Mouse (Mus musculus) splenic B cell, adult 2 months (primary cell): ENCODE data around the gene Umad1.
A peak's percentile ranks its signal among the peaks of the same experiment; 100 is the strongest.
"Not testable (repeated sequence)": the region's sequence is repeated elsewhere in the genome, so short reads cannot be mapped to it uniquely, and the experiment has no call there.

Source experiments
- DNase-seq: peaks from one replicate; pipeline ENCODE4 v3.0.0-alpha.2; 2011; ENCODE audit warnings: low read depth, low spot score
- H3K27me3 ChIP-seq: 2 replicates; pipeline ENCODE4 v1.6.1; 2012; ENCODE audit warnings: mild to moderate bottlenecking, low read length, moderate library complexity, mixed read lengths; ENCODE audit not compliant: control insufficient read depth, poor library complexity, insufficient read depth, severe bottlenecking
- H3K36me3 ChIP-seq: 2 replicates; pipeline ENCODE4 v1.6.1; 2012; ENCODE audit warnings: mild to moderate bottlenecking, low read length, moderate library complexity, mixed read lengths; ENCODE audit not compliant: control insufficient read depth, poor library complexity, insufficient read depth, severe bottlenecking

Umad1 gene

DNA sequence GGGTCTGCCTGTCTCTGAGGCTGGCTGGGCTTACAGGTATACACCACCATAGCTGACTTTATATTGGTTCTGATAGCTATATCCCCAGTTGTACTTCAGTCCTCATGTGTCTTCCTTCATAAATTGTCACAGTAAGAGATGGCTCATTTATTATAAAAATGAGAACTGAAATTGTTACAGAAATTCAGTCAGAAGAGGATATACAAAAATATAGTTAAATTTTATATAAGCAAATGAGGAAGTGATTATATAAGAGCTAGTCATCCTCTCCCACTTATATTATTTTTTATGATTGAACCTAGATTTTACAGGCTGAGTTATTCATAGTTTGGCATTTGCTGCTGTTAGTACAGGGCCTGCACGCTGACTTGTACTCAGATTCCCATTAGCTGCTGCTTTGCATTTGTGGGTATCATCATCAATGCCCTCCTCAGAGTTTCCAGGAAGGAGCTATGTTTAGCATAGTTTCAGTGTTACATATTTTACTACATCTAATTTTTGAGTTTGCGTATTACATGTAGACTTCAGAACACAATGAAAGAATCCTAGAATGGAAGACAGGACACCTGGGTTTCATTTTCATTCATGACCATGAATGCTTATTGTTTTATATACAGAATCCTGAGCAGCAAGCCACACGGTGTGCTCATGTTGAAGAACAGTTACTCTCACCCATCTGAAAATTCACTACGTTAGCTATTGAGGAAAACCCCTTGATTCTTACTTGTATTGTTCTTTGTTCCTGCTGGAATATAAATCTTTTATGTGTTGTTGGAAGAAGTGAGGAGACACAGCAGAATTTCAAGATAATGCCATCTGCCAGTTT, 29.9 kb downstream of the Umad1 start:
- H3K36me3 ChIP-seq, result no peaks in the 10 kb centered on the region
- peak; percentile 69 for DNase-seq
- H3K27me3 ChIP-seq, result no peaks in the 10 kb centered on the region

DNA sequence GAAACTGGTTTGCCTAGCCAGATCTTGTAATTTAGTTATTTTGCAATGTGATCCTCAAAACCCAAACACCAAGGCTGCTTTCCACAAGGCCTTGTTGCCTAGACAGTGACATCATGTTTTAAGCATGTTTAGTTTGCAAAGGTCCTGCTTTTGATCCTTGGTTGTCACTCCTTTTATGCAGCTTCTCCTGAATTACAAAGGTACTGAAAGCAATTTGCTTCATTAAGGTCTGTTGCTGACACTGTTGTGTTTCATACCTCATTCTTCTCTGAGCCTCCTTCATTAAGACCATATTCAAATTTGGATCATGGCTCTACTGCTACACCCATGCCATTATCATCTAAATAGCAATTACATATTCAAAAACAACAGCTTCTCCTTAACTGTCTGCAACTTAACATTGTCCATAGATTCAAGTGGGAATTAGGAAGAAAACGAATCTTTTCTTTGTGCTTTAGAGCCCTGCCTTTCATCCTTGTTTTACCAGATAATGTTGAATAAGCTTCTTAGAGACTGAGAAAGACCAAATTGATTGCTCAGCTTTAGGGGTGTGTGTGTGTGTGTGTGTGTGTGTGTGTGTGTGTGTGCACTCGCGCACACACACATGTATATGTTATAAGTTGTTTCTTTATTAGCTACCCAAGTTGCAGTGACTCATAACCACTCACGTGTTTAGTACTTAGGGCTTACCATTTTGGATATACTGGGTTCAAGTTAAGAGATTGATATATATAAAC, 35.1 kb downstream of the Umad1 start:
- Histone ChIP-seq H3K27me3 (no peaks in the 10 kb centered on the region), H3K36me3 (no peaks in the 10 kb centered on the region)
- no peak for DNase-seq

DNA sequence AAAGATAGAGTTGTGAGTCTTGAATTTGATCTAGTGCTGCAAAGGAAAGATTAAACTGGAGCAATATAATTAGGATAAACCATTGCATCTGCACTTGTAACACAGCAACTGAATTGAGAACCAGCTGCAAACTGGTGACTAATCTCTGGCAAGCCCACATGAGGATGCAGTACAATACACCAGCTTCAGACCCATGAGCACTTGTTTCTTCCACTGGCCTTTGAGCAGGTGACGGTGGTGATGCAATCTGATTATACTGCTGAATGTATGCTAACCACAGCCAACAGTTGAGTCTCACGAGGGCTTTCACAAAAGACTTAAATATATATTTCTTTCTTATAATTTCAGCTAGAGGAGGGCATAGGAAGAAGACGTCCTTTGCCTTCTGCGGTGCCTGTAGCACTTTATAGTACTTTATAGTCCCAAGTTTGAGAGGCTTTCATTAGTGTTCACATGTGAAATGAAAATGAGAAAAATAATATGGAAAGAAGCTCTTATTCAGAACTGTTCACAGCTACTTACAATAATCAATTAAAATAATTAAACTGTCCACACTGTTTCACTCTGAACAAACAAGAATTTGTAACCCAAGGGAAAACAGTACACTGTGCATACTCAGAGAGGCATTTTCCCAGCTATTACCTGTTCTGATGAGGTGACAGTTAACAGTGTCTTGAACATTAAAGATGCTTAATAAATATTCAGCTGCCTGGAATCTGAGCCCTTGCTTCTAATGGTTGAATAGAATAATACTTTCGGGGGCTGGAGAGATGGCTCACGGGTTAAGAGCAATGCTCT, 40.2 kb downstream of the Umad1 start:
- no peak for DNase-seq
- Histone ChIP-seq H3K36me3 (no peaks in the 10 kb centered on the region), H3K27me3 (no peaks in the 10 kb centered on the region)

DNA sequence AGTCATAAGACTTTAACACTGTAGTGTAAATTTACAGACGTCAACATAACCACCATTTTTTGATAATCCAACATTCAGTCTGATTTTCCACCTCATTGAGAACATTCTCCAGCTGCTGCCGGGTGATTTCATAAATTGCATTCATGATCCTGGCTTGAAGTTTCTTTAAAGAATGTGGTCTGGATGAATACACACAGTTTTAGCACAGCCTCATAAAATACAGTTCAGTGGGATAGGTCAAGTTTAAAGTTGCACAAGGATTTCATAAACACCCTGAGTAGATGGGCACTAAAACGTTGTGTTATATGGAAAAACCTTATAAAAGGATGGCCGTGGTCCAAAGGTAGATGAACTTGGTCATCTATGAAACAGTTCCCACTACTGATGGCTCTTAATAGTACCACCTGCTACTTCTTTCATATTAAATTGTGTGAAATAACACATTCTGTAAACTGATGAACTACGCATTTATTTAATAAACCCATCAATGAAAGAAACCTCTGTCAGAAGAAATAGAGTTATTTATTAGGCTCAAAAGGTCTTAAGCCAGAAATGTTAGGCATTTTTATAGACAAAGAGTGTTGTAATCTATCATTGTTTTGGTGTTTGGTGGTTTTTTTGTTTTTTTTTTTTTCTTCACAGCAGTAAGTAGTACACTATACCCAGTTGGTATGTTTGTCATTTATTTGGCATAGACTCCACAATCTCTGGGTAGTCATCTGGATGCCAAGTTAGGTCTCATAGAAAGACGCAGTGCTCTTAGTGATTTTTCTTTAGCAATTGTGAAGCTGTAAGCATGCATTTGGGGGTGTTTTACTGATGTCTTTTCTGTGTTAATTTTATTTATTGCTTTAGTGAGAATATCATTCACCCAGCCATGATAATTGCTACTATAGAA, 49.0 kb downstream of the Umad1 start:
- H3K36me3 ChIP-seq, result no peaks in the 10 kb centered on the region
- no peak for DNase-seq
- H3K27me3 ChIP-seq, result no peaks in the 10 kb centered on the region

- DNase-seq, result no peak
- H3K27me3 ChIP-seq, result no peaks in the 10 kb centered on the region
- H3K36me3 ChIP-seq, result no peaks in the 10 kb centered on the region
Measured at GRCm38 (mm10) chr6:8312554-8312953, 53.5 kb downstream of the Umad1 start.

GRCm38 (mm10) chr6:8316201-8316600, 57.1 kb downstream of the Umad1 start:
- H3K27me3 ChIP-seq, result no peaks in the 10 kb centered on the region
- H3K36me3 ChIP-seq, result no peaks in the 10 kb centered on the region
- DNase-seq, result no peak

DNA sequence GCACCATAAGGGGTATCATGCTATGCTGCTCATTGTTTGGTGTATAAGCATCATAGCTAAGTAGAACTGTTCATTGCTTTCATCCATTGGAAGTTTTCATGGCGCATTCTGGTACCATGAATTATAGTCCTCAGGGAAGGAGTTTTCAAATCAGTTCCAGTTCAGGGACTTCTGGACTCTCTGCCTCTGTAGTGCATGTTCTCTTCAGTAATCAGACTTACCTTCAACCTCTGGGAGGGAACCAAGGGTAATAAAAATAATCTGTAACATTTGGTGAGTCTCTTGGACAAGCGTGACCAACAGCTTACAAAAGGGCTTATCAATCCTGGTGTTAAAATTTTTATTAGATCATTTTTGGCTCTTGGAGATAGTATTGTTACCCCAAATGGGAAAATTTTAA, 60.5 kb downstream of the Umad1 start:
- DNase-seq, result no peak
- no peaks in the 10 kb centered on the region for H3K36me3 ChIP-seq

DNA sequence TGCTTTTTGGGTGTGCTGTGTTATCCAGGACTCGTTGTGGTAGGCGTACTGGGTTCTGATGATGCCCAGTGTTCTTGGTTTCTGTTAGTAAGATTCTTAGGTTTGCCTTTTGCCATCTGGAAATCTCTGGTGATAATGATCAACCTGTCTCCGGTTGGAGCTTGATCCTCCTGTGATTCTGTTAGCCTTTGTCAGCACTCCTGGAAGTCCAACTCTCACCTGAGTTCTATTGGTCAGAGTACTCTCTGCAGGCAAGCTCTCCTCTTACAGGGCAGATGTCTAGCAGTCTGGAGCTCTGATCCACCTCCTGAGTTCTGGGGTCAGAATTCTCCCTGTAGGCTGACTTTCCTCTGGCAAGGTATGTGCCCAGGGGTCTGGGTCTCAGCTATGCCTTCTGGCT, 72.4 kb downstream of the Umad1 start:
- not testable (repeated sequence) for DNase-seq, H3K36me3 ChIP-seq, H3K27me3 ChIP-seq

More for the DNA sequence above, 60.5 kb downstream of the Umad1 start:
- H3K27me3 ChIP-seq, result no peaks in the 10 kb centered on the region

GRCm38 (mm10) chr6:8333380-8333779, 74.3 kb downstream of the Umad1 start:
- no peaks in the 10 kb centered on the region for H3K27me3 ChIP-seq
- DNase-seq, result no peak
- no peaks in the 10 kb centered on the region for H3K36me3 ChIP-seq

GRCm38 (mm10) chr6:8336487-8337390, 77.7 kb downstream of the Umad1 start:
- no peak for DNase-seq
- Histone ChIP-seq H3K27me3 (no peaks in the 10 kb centered on the region), H3K36me3 (no peaks in the 10 kb centered on the region)

- Histone ChIP-seq H3K27me3 (no peaks in the 10 kb centered on the region), H3K36me3 (no peaks in the 10 kb centered on the region)
- peak; percentile 69 for DNase-seq
Measured at GRCm38 (mm10) chr6:8339453-8339852, 80.4 kb downstream of the Umad1 start.

DNA sequence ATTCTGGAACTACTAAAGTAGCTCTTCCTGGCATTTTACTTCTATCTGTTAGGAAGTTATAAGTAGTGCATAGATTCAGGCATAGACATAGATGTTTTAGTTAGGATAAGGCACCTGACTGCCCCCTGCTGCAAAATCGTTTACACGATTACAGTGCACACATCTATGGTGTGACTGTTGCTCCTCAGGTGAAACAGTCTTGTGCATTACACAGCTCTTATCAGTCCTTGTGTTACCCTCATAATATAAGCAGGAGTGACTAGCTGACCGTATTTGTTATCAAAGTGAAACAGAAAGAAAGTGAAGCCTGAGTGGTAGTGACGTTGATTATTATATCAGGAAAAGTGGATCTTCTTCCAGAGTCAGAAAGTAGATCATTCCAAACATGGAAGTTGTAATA, 84.2 kb downstream of the Umad1 start:
- Histone ChIP-seq H3K36me3 (no peaks in the 10 kb centered on the region), H3K27me3 (no peaks in the 10 kb centered on the region)
- DNase-seq, result no peak

DNA sequence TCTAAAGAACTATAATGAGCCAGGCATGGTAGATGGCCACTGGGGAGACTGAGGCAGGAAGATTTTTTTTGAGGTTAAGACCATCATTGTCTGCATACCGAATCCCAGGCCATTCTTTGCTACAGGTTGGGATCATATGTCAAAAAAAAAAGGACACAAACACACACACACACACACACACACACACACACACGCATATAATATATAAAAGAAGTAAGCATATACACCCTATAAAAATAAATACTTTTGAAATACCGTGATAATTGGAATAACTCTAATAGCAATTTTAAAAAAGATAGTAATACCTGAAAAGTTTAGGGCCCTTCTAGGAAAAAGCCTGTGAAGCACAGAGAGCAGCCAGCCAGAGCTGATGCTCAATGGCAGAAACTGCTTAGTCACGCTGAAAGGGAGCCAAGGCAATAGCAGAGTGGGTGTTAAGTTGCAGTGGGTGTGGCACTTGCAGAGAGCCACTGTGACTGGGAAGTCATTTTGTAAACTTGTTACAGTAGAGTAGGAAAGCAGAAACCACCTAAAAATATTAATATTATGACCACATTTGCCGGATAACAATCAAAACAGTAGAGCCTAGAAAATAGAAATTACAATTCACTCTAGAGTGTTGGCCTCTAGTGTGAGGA, 86.2 kb downstream of the Umad1 start:
- no peaks in the 10 kb centered on the region for H3K36me3 ChIP-seq
- DNase-seq, result peak; percentile 49
- no peaks in the 10 kb centered on the region for H3K27me3 ChIP-seq
